Mouse (Mus musculus) MEL (cell line): ENCODE results near the gene Foxo3. TPM values are rescaled to one million over a fixed set of nuclear protein-coding genes. Genes with fewer than 3 reads are reported as not detected.
A peak's percentile ranks its signal among the peaks of the same experiment; 100 is the strongest.

Source experiments
- DNase-seq: peaks from one replicate; pipeline ENCODE4 v3.0.0; 2011; ENCODE audit warnings: low read depth, low spot score
- H3K27ac ChIP-seq: 2 replicates; pipeline ENCODE4 v1.5.1; 2012; ENCODE audit warnings: low read depth, mild to moderate bottlenecking, control low read depth, low read length, moderate library complexity; ENCODE audit not compliant: control insufficient read depth
- H3K27me3 ChIP-seq, 2 experiments: fragments of 150-350 bp in 1 of 2; sonication (generic) in 1 of 2; 2 replicates each; pipeline ENCODE4 v1.6.1; 2012; ENCODE audit warnings: low read length in 2 of 2, mild to moderate bottlenecking in 2 of 2, improper control_type of control experiment in 1 of 2, moderate library complexity in 1 of 2; ENCODE audit not compliant: insufficient read depth in 2 of 2, control insufficient read depth in 1 of 2
- H3K36me3 ChIP-seq, 2 experiments: 2 replicates each; pipeline ENCODE4 v1.6.1; 2012 to 2014; ENCODE audit warnings: low read length in 2 of 2, improper control_type of control experiment in 1 of 2, inconsistent platforms in 1 of 2, mild to moderate bottlenecking in 1 of 2; ENCODE audit not compliant: insufficient read depth in 2 of 2, control insufficient read depth in 1 of 2
- H3K4me1 ChIP-seq, 2 experiments: fragments of 150-350 bp in 1 of 2; sonication (generic) in 1 of 2; 2 replicates each; pipeline ENCODE4 v1.6.1; 2012; ENCODE audit warnings: low read length in 2 of 2, improper control_type of control experiment in 1 of 2, mild to moderate bottlenecking in 1 of 2; ENCODE audit not compliant: insufficient read depth in 2 of 2, control insufficient read depth in 1 of 2
- H3K4me3 ChIP-seq, 2 experiments: fragments of 150-350 bp in 1 of 2; sonication (generic) in 1 of 2; 2 replicates each; pipeline ENCODE4 v1.5.1; 2012; ENCODE audit warnings: low read depth in 2 of 2, low read length in 2 of 2, mild to moderate bottlenecking in 2 of 2, moderate library complexity in 2 of 2, control low read depth in 1 of 2, improper control_type of control experiment in 1 of 2; ENCODE audit not compliant: control insufficient read depth in 1 of 2, insufficient read depth in 1 of 2
- H3K79me2 ChIP-seq: 2 replicates; pipeline ENCODE4 v1.6.1; 2012; ENCODE audit warnings: mild to moderate bottlenecking, low read length, moderate library complexity; ENCODE audit not compliant: control insufficient read depth, poor library complexity, insufficient read depth
- H3K9ac ChIP-seq: 2 replicates; pipeline ENCODE4 v1.6.1; 2012; ENCODE audit warnings: low read depth, mild to moderate bottlenecking, control low read depth, low read length, moderate library complexity; ENCODE audit not compliant: control insufficient read depth, poor library complexity, severe bottlenecking
- H3K9me3 ChIP-seq: fragments of 150-350 bp; sonication (generic); replicated peaks from 2 replicates; pipeline ENCODE4 v1.6.1; 2012; ENCODE audit warnings: mild to moderate bottlenecking, low read length, improper control_type of control experiment, moderate library complexity; ENCODE audit not compliant: insufficient read depth
- BHLHE40 ChIP-seq: IDR thresholded peaks from 2 replicates; pipeline ENCODE4 v1.6.1; 2012; ENCODE audit warnings: low read depth, mild to moderate bottlenecking, inconsistent platforms, low read length, improper control_type of control experiment, borderline replicate concordance
- CHD1 ChIP-seq: IDR thresholded peaks from 2 replicates; pipeline ENCODE4 v1.6.1; 2012; ENCODE audit warnings: low read depth, mild to moderate bottlenecking, inconsistent platforms, low read length, improper control_type of control experiment
- CHD2 ChIP-seq: IDR thresholded peaks from 2 replicates; pipeline ENCODE4 v1.6.1; 2011; ENCODE audit warnings: low read length, improper control_type of control experiment
- CTCF ChIP-seq, 3 experiments: IDR thresholded peaks in 2 of 3; conservative IDR thresholded peaks in 1 of 3; 2 replicates each; pipeline ENCODE4 v1.5.1; 2011 to 2012; ENCODE audit warnings: low read length in 3 of 3, low read depth in 2 of 3, mild to moderate bottlenecking in 2 of 3, improper control_type of control experiment in 1 of 3, inconsistent platforms in 1 of 3, mixed read lengths in 1 of 3, moderate library complexity in 1 of 3; ENCODE audit not compliant: control insufficient read depth in 1 of 3, insufficient read depth in 1 of 3, poor library complexity in 1 of 3, severe bottlenecking in 1 of 3
- ELF1 ChIP-seq: IDR thresholded peaks from 2 replicates; pipeline ENCODE4 v1.6.1; 2014; ENCODE audit warnings: low read depth, mild to moderate bottlenecking, inconsistent platforms, low read length, improper control_type of control experiment, moderate library complexity
- EP300 ChIP-seq, 2 experiments: IDR thresholded peaks; 2 replicates each; pipeline ENCODE4 v1.6.1; 2011; ENCODE audit warnings: improper control_type of control experiment in 2 of 2, low read length in 2 of 2, low read depth in 1 of 2, mild to moderate bottlenecking in 1 of 2
- ETS1 ChIP-seq: IDR thresholded peaks from 2 replicates; pipeline ENCODE4 v1.6.1; 2012; ENCODE audit warnings: low read depth, mild to moderate bottlenecking, inconsistent platforms, low read length, improper control_type of control experiment, moderate library complexity
- GABPA ChIP-seq: IDR thresholded peaks from 2 replicates; pipeline ENCODE4 v1.6.1; 2012; ENCODE audit warnings: low read depth, mild to moderate bottlenecking, inconsistent platforms, low read length, improper control_type of control experiment, moderate library complexity
- HCFC1 ChIP-seq: IDR thresholded peaks from 2 replicates; pipeline ENCODE4 v1.6.1; 2012; ENCODE audit warnings: low read depth, mild to moderate bottlenecking, inconsistent platforms, low read length, improper control_type of control experiment, moderate library complexity
- JUND ChIP-seq: IDR thresholded peaks from 2 replicates; pipeline ENCODE4 v1.6.1; 2011; ENCODE audit warnings: low read depth, mild to moderate bottlenecking, improper control_type of control experiment, low read length
- KAT2A ChIP-seq: conservative IDR thresholded peaks from 2 replicates; pipeline ENCODE4 v1.6.1; 2012; ENCODE audit warnings: low read depth, low read length, improper control_type of control experiment, inconsistent platforms
- MAFK ChIP-seq: IDR thresholded peaks from 2 replicates; pipeline ENCODE4 v1.6.1; 2011; ENCODE audit warnings: low read depth, mild to moderate bottlenecking, low read length, improper control_type of control experiment, borderline replicate concordance
- MAX ChIP-seq: IDR thresholded peaks from 2 replicates; pipeline ENCODE4 v1.6.1; 2011; ENCODE audit warnings: low read length, improper control_type of control experiment
- MAZ ChIP-seq: IDR thresholded peaks from 2 replicates; pipeline ENCODE4 v1.6.1; 2012; ENCODE audit warnings: low read depth, mild to moderate bottlenecking, inconsistent platforms, low read length, improper control_type of control experiment
- MEF2A ChIP-seq: IDR thresholded peaks from 2 replicates; pipeline ENCODE4 v1.6.1; 2014; ENCODE audit warnings: low read depth, mild to moderate bottlenecking, inconsistent platforms, low read length, improper control_type of control experiment; ENCODE audit not compliant: poor library complexity, insufficient replicate concordance, severe bottlenecking; ENCODE audit errors: extremely low read depth
- MXI1 ChIP-seq: IDR thresholded peaks from 2 replicates; pipeline ENCODE4 v1.6.1; 2011; ENCODE audit warnings: mild to moderate bottlenecking, low read depth, low read length, improper control_type of control experiment
- MYB ChIP-seq: IDR thresholded peaks from 2 replicates; pipeline ENCODE4 v1.6.1; 2011; ENCODE audit warnings: mild to moderate bottlenecking, low read depth, low read length, improper control_type of control experiment
- MYC ChIP-seq: IDR thresholded peaks from 2 replicates; pipeline ENCODE4 v1.6.1; 2011; ENCODE audit warnings: low read depth, mild to moderate bottlenecking, low read length, improper control_type of control experiment, moderate library complexity
- NELFE ChIP-seq: IDR thresholded peaks from 2 replicates; pipeline ENCODE4 v1.6.1; 2011; ENCODE audit warnings: low read depth, low read length, improper control_type of control experiment
- NRF1 ChIP-seq: IDR thresholded peaks from 2 replicates; pipeline ENCODE4 v1.6.1; 2014; ENCODE audit warnings: low read depth, mild to moderate bottlenecking, inconsistent platforms, low read length, improper control_type of control experiment, moderate library complexity; ENCODE audit not compliant: poor library complexity, insufficient read depth, severe bottlenecking
- POLR2AphosphoS2 ChIP-seq: IDR thresholded peaks from 2 replicates; pipeline ENCODE4 v1.6.1; 2011; ENCODE audit warnings: low read length, improper control_type of control experiment
- POLR2AphosphoS5 ChIP-seq: IDR thresholded peaks from 2 replicates; pipeline ENCODE4 v1.6.1; 2012; ENCODE audit warnings: low read depth, borderline replicate concordance, mild to moderate bottlenecking, inconsistent platforms, low read length, moderate library complexity, mixed read lengths
- RAD21 ChIP-seq: IDR thresholded peaks from 2 replicates; pipeline ENCODE4 v1.6.1; 2011; ENCODE audit warnings: mild to moderate bottlenecking, low read depth, low read length, improper control_type of control experiment
- RCOR1 ChIP-seq: IDR thresholded peaks from 2 replicates; pipeline ENCODE4 v1.6.1; 2012; ENCODE audit warnings: low read depth, mild to moderate bottlenecking, inconsistent platforms, low read length, improper control_type of control experiment
- SMC3 ChIP-seq: IDR thresholded peaks from 2 replicates; pipeline ENCODE4 v1.6.1; 2011; ENCODE audit warnings: low read depth, low read length, improper control_type of control experiment
- TAL1 ChIP-seq: IDR thresholded peaks from 2 replicates; pipeline ENCODE4 v1.6.1; 2012; ENCODE audit warnings: mild to moderate bottlenecking, inconsistent platforms, low read length, moderate library complexity, mixed read lengths
- TBP ChIP-seq: IDR thresholded peaks from 2 replicates; pipeline ENCODE4 v1.8.0; 2011; ENCODE audit warnings: low read depth, low read length, improper control_type of control experiment
- TCF12 ChIP-seq: IDR thresholded peaks from 2 replicates; pipeline ENCODE4 v1.6.1; 2014; ENCODE audit warnings: low read depth, mild to moderate bottlenecking, inconsistent platforms, low read length, improper control_type of control experiment, moderate library complexity
- UBTF ChIP-seq: IDR thresholded peaks from 2 replicates; pipeline ENCODE4 v1.6.1; 2012; ENCODE audit warnings: low read depth, mild to moderate bottlenecking, inconsistent platforms, low read length, improper control_type of control experiment, moderate library complexity, borderline replicate concordance; ENCODE audit not compliant: insufficient read depth
- USF1 ChIP-seq: IDR thresholded peaks from 2 replicates; pipeline ENCODE4 v1.6.1; 2014; ENCODE audit warnings: low read depth, mild to moderate bottlenecking, inconsistent platforms, low read length, improper control_type of control experiment, moderate library complexity
- USF2 ChIP-seq, 2 experiments: IDR thresholded peaks; 2 replicates each; pipeline ENCODE4 v1.6.1; 2011 to 2012; ENCODE audit warnings: improper control_type of control experiment in 2 of 2, low read length in 2 of 2, borderline replicate concordance in 1 of 2, inconsistent platforms in 1 of 2, low read depth in 1 of 2, mild to moderate bottlenecking in 1 of 2; ENCODE audit not compliant: insufficient read depth in 1 of 2
- ZC3H11A ChIP-seq: IDR thresholded peaks from 2 replicates; pipeline ENCODE4 v1.6.1; 2012; ENCODE audit warnings: low read depth, mild to moderate bottlenecking, inconsistent platforms, low read length, improper control_type of control experiment
- ZKSCAN1 ChIP-seq: IDR thresholded peaks from 2 replicates; pipeline ENCODE4 v1.6.1; 2012; ENCODE audit warnings: low read depth, mild to moderate bottlenecking, inconsistent platforms, low read length, improper control_type of control experiment, moderate library complexity
- ZMIZ1 ChIP-seq: IDR thresholded peaks from 2 replicates; pipeline ENCODE4 v1.6.1; 2012; ENCODE audit warnings: low read depth, mild to moderate bottlenecking, inconsistent platforms, low read length, improper control_type of control experiment, moderate library complexity
- polyA plus RNA-seq, 2 experiments: library from polyadenylated mRNA; stranded (reverse) in 1 of 2; unstranded in 1 of 2; fragments of >175 nt in 1 of 2; fragments of >200 nt in 1 of 2; gene quantifications; 2 replicates each; pipeline versions ENCODE4 v1.2.1 to v1.2.4; 2012; ENCODE audit warnings: low replicate concordance in 2 of 2, low read depth in 1 of 2; ENCODE audit not compliant: insufficient read length in 2 of 2, insufficient read depth in 1 of 2, missing spikeins in 1 of 2
- total RNA-seq: library from RNA; depleted of rRNA; stranded (reverse); fragments of 300-350 nt; gene quantifications from 2 replicates; pipeline ENCODE4 v1.2.3, GENCODE M21; 2012

Gene Foxo3
- total and polyA plus RNA-seq, 3 experiments = 21.0 to 103 (median 27.2) TPM

DNA sequence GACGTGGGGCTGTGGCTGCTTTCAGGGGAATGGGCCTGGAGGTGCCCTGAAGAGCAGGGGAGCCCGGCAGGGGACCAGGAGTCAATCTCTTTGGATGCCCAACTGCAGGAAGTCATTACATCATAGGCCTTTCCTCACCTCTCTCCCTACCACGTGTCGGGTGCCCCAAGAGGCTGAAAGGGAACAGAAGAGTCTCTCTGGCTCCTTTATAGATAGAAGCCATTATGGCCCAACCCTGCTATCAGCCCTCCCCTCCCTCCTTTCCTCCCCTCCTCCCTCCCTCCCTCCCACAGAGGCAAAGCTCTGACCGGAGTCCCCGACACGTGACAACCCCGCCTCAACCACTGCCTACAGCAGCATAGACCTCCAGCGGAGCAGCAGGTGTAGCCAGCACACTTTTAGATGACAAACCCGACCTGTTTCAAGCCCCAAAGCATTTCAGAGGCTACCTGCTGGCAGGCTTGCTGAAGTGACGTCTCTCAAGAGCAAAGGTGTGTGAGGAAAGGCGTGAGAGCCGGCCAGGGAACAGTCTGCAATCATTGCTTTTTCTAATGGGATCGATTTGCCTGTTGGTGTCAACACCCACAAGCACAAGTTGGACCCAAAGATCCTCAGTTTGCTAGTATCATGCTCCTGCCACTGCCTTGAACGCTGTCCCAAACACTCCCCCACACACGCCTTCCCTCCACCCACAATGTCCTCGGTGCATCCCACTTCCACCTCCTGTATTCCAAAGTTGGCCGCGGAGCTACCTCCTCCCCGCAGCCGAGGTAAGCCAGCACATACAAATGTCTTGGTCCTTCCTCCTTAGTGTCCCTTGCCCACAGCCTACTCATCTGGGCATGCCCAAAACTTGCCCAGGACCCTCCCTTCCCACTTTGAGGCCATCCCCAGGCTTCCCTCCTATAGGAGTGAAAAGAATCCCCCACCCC is 2.5 kb downstream of the Foxo3 start:
- H3K27me3 ChIP-seq = no peaks in the 10 kb centered on the region
- peak overlapping the region; percentile 89 for H3K9ac ChIP-seq
- H3K9me3 ChIP-seq = no peaks in the 10 kb centered on the region
- peak overlapping the region; percentile 67 to 91 for H3K4me3 ChIP-seq
- H3K36me3 ChIP-seq = peaks cover 0 to 39% of the 10 kb centered on the region in 2 experiments; a peak in 3 of 4 replicates
- peaks cover 26 to 36% of the 10 kb centered on the region in 2 experiments for H3K4me1 ChIP-seq
- peak overlapping the region; percentile 96 for H3K27ac ChIP-seq
- peaks cover 41% of the 10 kb centered on the region for H3K79me2 ChIP-seq
- peak; percentile 85 for DNase-seq
- TF ChIP-seq RAD21 (no peak; the same call in 1 of the 2 replicates), MXI1 (peak; percentile 71), ETS1 (no peak), BHLHE40 (peak; percentile 86), ZKSCAN1 (no peak), ZMIZ1 (no peak), KAT2A (no peak), CHD1 (peak; percentile 64; the same call in 1 of the 2 replicates), TAL1 (no peak), SMC3 (0 out of 2 replicates have a peak, but pooled peaks have one; percentile 19), MEF2A (no peak), EP300 (IDR thresholded peaks at IDR 0.05; ENCODE audit: low read depth in 1 of 2, low read length in 2 of 2) (no peak), USF2 (IDR thresholded peaks at IDR 0.05; ENCODE audit: borderline replicate concordance in 1 of 2, insufficient read depth in 1 of 2, low read depth in 1 of 2, low read length in 2 of 2) (peak in 1 of 2 experiments; percentile 60; a peak in 1 of 4 replicates), USF1 (peak; percentile 93), ZC3H11A (no peak), POLR2AphosphoS2 (no peak), MAZ (peak; percentile 82; the same call in 1 of the 2 replicates), NELFE (peak; percentile 15; the same call in 1 of the 2 replicates), TCF12 (peak; percentile 24; the same call in 1 of the 2 replicates), UBTF (no peak), MAFK (no peak), HCFC1 (no peak), POLR2AphosphoS5 (no peak), NRF1 (no peak), TBP (no peak), RCOR1 (no peak), JUND (no peak), CHD2 (no peak), GABPA (no peak), ELF1 (no peak), CTCF (IDR thresholded peaks at IDR 0.05 in 2 of 3, conservative IDR thresholded peaks at IDR 0.05 in 1 of 3; ENCODE audit: control insufficient read depth in 1 of 3, insufficient read depth in 1 of 3, low read depth in 2 of 3, low read length in 3 of 3, poor library complexity in 1 of 3, severe bottlenecking in 1 of 3) (no peak; a peak in 1 of 6 replicates), MYB (no peak), MYC (peak; percentile 89), MAX (peak; percentile 77)
